In the genomic region with DNA sequence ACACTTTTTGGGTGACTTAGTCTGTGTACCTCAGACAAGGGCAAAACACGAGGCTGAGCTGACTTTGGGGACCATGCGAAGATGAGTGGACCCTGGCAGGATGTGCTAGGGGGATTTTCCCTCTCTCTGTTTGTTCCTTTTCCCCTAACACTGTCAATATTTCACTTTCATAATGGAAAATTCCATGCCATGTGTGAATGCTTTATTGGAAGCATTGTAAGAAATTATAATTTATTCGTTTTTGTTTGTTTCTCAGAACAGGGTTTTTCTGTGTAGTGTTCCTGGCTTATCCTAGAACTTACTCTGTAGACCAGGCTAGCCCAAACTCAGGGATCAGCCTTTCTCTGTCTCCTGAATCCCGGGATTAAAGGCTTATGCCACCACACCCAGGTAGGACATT, we compare ENCODE assay signal across 18 mouse cellular contexts. TPM values are rescaled to one million over a fixed set of nuclear protein-coding genes. Genes with fewer than 3 reads are reported as not detected.
DNase-seq lines count a peak whose midpoint lies in the region; TF ChIP-seq lines count a peak whose summit lies in the region.
"Had no signal": no experiment of that assay in that cellular context is flagged by ENCODE, and none has a peak within 500 bp of the region (broad histone marks: within the 10 kb centered on the region; RNA-seq: fewer than 3 reads in every experiment).

No protein-coding gene starts in this region.

- no peak for TF ChIP-seq RAD21 in CH12.LX (IDR thresholded peaks at IDR 0.05; ENCODE audit: low read depth, low read length)

- no peaks in the 10 kb centered on the region for H3K27me3 ChIP-seq in CH12.LX (replicated peaks)
- peaks cover 12% of the 10 kb centered on the region for H3K27me3 ChIP-seq in myocyte (ENCODE audit: control insufficient read depth, insufficient read depth, insufficient read length)
- H3K27me3 ChIP-seq in small intestine, adult 2 months (ENCODE audit: control insufficient read depth, insufficient read depth, low read length): no peaks in the 10 kb centered on the region
- H3K27me3 ChIP-seq: Patski had no signal

- H3K4me2 ChIP-seq in CH12.LX (ENCODE audit: insufficient read depth, low read depth, poor library complexity, severe bottlenecking) (no peak overlapping the region), myocyte (ENCODE audit: low read depth) (peak overlapping the region; percentile 58)

- H3K4me3 ChIP-seq in CH12.LX (replicated peaks in 1 of 3; ENCODE audit: low read depth in 2 of 3, low read length in 2 of 3, poor library complexity in 1 of 3): no peak overlapping the region
- no peak overlapping the region for H3K4me3 ChIP-seq in myocyte
- no peak overlapping the region for H3K4me3 ChIP-seq in small intestine, adult 2 months (ENCODE audit: low read depth, low read length)

- H3K9me3 ChIP-seq in CH12.LX (replicated peaks; ENCODE audit: low read length): no peaks in the 10 kb centered on the region
- H3K9me3 ChIP-seq: G1E had no signal

- dilution Hi-C loops in CH12.LX (cut with MboI; ENCODE audit: extremely low pct_ligation_motif_present, extremely low pct_unique_long_range_greater_than_20kb, low sequenced_read_pairs): no loop called here

- TF ChIP-seq POLR2A in CH12.LX (IDR thresholded peaks at IDR 0.05; ENCODE audit: low read depth, low read length) (no peak), myocyte (IDR thresholded peaks at IDR 0.05; ENCODE audit: insufficient read length, low read depth) (no peak)
- TF ChIP-seq POLR2A in small intestine, adult 2 months (IDR thresholded peaks at IDR 0.05; ENCODE audit: low read depth, low read length): no peak

- no peak for DNase-seq in CH12.LX (ENCODE audit: extremely low read depth)
- no peak for DNase-seq in layer of hippocampus, postnatal 36 days
- DNase-seq in thymus, postnatal 14 days: no peak
- DNase-seq in liver: no peak
- DNase-seq: adrenal gland, postnatal 10 days; adrenal gland, postnatal 25 days; B cell, adult 2 months; cerebellum, adult 11 months; cerebellum, adult 11-12 months; cerebellum, adult 18-20 months; cerebellum, adult 2 months had no signal

- H3K79me2 ChIP-seq in CH12.LX (replicated peaks; ENCODE audit: control insufficient read depth, extremely low read depth, insufficient read depth, poor library complexity, severe bottlenecking) (no peaks in the 10 kb centered on the region), myocyte (ENCODE audit: control insufficient read depth, insufficient read depth) (no peaks in the 10 kb centered on the region)

- TF ChIP-seq CTCF in CH12.LX (conservative IDR thresholded peaks at IDR 0.05 in 1 of 2, IDR thresholded peaks at IDR 0.05 in 1 of 2; ENCODE audit: low read depth in 2 of 2, low read length in 2 of 2): no peak
- TF ChIP-seq CTCF in small intestine, adult 2 months (IDR thresholded peaks at IDR 0.05; ENCODE audit: extremely low read depth, insufficient read length, insufficient replicate concordance, low read depth, low read length): no peak

- no peak overlapping the region for H3ac ChIP-seq in myocyte (ENCODE audit: control insufficient read depth, insufficient read length)

- in situ Hi-C loops in CH12.LX (cut with MboI; ENCODE audit: low pct_ligation_motif_present, low pct_unique_long_range_greater_than_20kb, low sequenced_read_pairs): no loop called here

- WGBS in small intestine, adult 2 months: 69% methylated on average over 4 of the region's 4 CpGs

- TF ChIP-seq EP300 in CH12.LX (IDR thresholded peaks at IDR 0.05; ENCODE audit: low read length): peak; percentile 73

- H3K27ac ChIP-seq in CH12.LX (ENCODE audit: insufficient read depth, low read depth): no peak overlapping the region
- 0 out of 2 replicates have a peak overlapping the region, but pooled peaks have one; percentile 14 for H3K27ac ChIP-seq in small intestine, adult 2 months (ENCODE audit: insufficient read depth, low read depth, low read length)

- peaks cover 20 to 86% of the 10 kb centered on the region in 2 experiments for H3K4me1 ChIP-seq in CH12.LX (ENCODE audit: control insufficient read depth in 1 of 2, insufficient read depth in 2 of 2)
- H3K4me1 ChIP-seq in small intestine, adult 2 months (ENCODE audit: control insufficient read depth, insufficient read depth, insufficient read length, low read length): peaks cover 15% of the 10 kb centered on the region

- H3K9ac ChIP-seq in CH12.LX (ENCODE audit: insufficient read depth, low read depth): peak overlapping the region; percentile 5; the same call in 1 of the 2 replicates

- H3K36me3 ChIP-seq in CH12.LX (replicated peaks in 1 of 2; ENCODE audit: control insufficient read depth in 1 of 2, insufficient read depth in 1 of 2, low read length in 1 of 2) (peaks cover 0 to 3% of the 10 kb centered on the region in 2 experiments), myocyte (ENCODE audit: control insufficient read depth, insufficient read depth) (no peaks in the 10 kb centered on the region)
- H3K36me3 ChIP-seq in small intestine, adult 2 months (ENCODE audit: control insufficient read depth, insufficient read depth, low read length): no peaks in the 10 kb centered on the region
- H3K36me3 ChIP-seq: G1E had no signal

TF ChIP-seq in CH12.LX, 34 proteins besides CTCF, POLR2A, EP300 and RAD21 (continues in another document):
- TF ChIP-seq RCOR1 (conservative IDR thresholded peaks at IDR 0.05; ENCODE audit: low read depth, low read length) (0 out of 2 replicates have a peak, but pooled peaks have one; percentile 61), MYC (IDR thresholded peaks at IDR 0.05; ENCODE audit: low read depth, low read length) (no peak; the same call in 1 of the 2 replicates), JUN (IDR thresholded peaks at IDR 0.05; ENCODE audit: insufficient read depth, low read depth, low read length) (no peak), ELF1 (IDR thresholded peaks at IDR 0.05; ENCODE audit: low read depth, low read length) (no peak), ZMIZ1 (IDR thresholded peaks at IDR 0.05; ENCODE audit: low read depth, low read length) (no peak), NRF1 (IDR thresholded peaks at IDR 0.05; ENCODE audit: low read depth, low read length) (no peak), MAZ (IDR thresholded peaks at IDR 0.05; ENCODE audit: low read depth, low read length) (no peak), USF1 (IDR thresholded peaks at IDR 0.05; ENCODE audit: low read depth, low read length) (no peak), KAT2A (IDR thresholded peaks at IDR 0.05; ENCODE audit: insufficient replicate concordance, low read length) (no peak), MXI1 (IDR thresholded peaks at IDR 0.05; ENCODE audit: low read depth, low read length) (no peak), UBTF (IDR thresholded peaks at IDR 0.05; ENCODE audit: low read depth, low read length) (no peak), GABPA (IDR thresholded peaks at IDR 0.05; ENCODE audit: insufficient replicate concordance, low read depth, low read length) (no peak), CHD2 (IDR thresholded peaks at IDR 0.05; ENCODE audit: low read length) (no peak), ETS1 (conservative IDR thresholded peaks at IDR 0.05; ENCODE audit: low read depth, low read length) (peak; percentile 69), ZNF384 (IDR thresholded peaks at IDR 0.05; ENCODE audit: low read depth, low read length) (no peak), JUND (conservative IDR thresholded peaks at IDR 0.05; ENCODE audit: low read depth, low read length) (no peak), POLR2AphosphoS2 (IDR thresholded peaks at IDR 0.05; ENCODE audit: low read depth, low read length) (no peak), SIN3A (IDR thresholded peaks at IDR 0.05; ENCODE audit: low read length) (no peak), USF2 (conservative IDR thresholded peaks at IDR 0.05; ENCODE audit: low read depth, low read length) (no peak), BHLHE40 (IDR thresholded peaks at IDR 0.05; ENCODE audit: low read depth, low read length) (peak; percentile 17; the same call in 1 of the 2 replicates)

TF ChIP-seq in myocyte, 11 proteins besides CTCF, POLR2A, EP300 and RAD21:
- TF ChIP-seq TCF3 (IDR thresholded peaks at IDR 0.05; ENCODE audit: insufficient read length, low read depth) (no peak), MYOD1 (IDR thresholded peaks at IDR 0.05; ENCODE audit: control insufficient read depth in 1 of 3, insufficient read length in 2 of 3, low read depth in 2 of 3) (no peak), MYOG (IDR thresholded peaks at IDR 0.05; ENCODE audit: control insufficient read depth in 1 of 3, insufficient read depth in 1 of 3, insufficient read length in 2 of 3, low read depth in 2 of 3) (no peak), TCF12 (IDR thresholded peaks at IDR 0.05; ENCODE audit: insufficient read depth, poor library complexity, severe bottlenecking) (no peak), POLR2AphosphoS2 (IDR thresholded peaks at IDR 0.05; ENCODE audit: insufficient read length, low read depth) (no peak), SRF (IDR thresholded peaks at IDR 0.05; ENCODE audit: control insufficient read depth, insufficient read length, low read depth) (no peak), REST (IDR thresholded peaks at IDR 0.05; ENCODE audit: insufficient read depth, insufficient read length) (no peak), CEBPB (IDR thresholded peaks at IDR 0.05; ENCODE audit: insufficient read depth, poor library complexity, severe bottlenecking) (no peak), E2F4 (IDR thresholded peaks at IDR 0.05; ENCODE audit: insufficient read depth) (no peak), MAX (IDR thresholded peaks at IDR 0.05; ENCODE audit: low read depth) (no peak)

RNA-seq across cellular contexts. Expression of a gene that starts 0.8 kb away (rescaled TPM):
- total RNA-seq in CH12.LX (2012; rRNA removed) (0.80 and 3.4 TPM in 2 replicates), CH12.LX (2014; rRNA removed) (1.3 and 1.6 TPM in 2 replicates)
- polyA plus RNA-seq in CH12.LX (2012; ENCODE audit: insufficient read length, low read depth) (1.8 and 2.0 TPM in 2 replicates), myocyte (2012; fragmentation: generic; extraction: Trizol) (0.38 TPM)
- polyA plus RNA-seq in small intestine, adult 2 months (2012; rRNA removed): 4.4 and 13.0 TPM in 2 replicates
- total RNA-seq in layer of hippocampus, postnatal 36 days (2021): under 1 TPM; 0.37 to 0.51 TPM
- total RNA-seq: G1E, MEL had no signal
- polyA plus RNA-seq: activated CD4-positive, CD25-positive, alpha-beta regulatory T cell, adult 4 months; CD4-positive, CD25-positive, alpha-beta regulatory T cell, adult 4 months; G1E had no signal
